Mouse (Mus musculus) spleen, postnatal 36 days (tissue): Measurements from ENCODE around the gene Uchl1.
A peak's percentile ranks its signal among the peaks of the same experiment; 100 is the strongest.

Source experiments
- DNase-seq, 2 experiments: peaks; one replicate each; pipeline ENCODE4 v3.0.0; 2022; ENCODE audit warnings: low spot score in 2 of 2, mixed read lengths in 1 of 2

Uchl1 gene

GRCm38 (mm10) chr5:66675983-66676382 is at the start of gene Uchl1:
Uchl1 (plus strand) TSS chr5:66676091.
- peak; percentile 48 to 50 for DNase-seq

- no peak for DNase-seq
These were observed 48.1 kb upstream of the Uchl1 start for GRCm38 (mm10) chr5:66627805-66628204.

GRCm38 (mm10) chr5:66635459-66636079 is 40.3 kb upstream of the Uchl1 start:
- no peak for DNase-seq

- DNase-seq, result no peak
These were observed 33.7 kb upstream of the Uchl1 start for GRCm38 (mm10) chr5:66642156-66642555.

DNA sequence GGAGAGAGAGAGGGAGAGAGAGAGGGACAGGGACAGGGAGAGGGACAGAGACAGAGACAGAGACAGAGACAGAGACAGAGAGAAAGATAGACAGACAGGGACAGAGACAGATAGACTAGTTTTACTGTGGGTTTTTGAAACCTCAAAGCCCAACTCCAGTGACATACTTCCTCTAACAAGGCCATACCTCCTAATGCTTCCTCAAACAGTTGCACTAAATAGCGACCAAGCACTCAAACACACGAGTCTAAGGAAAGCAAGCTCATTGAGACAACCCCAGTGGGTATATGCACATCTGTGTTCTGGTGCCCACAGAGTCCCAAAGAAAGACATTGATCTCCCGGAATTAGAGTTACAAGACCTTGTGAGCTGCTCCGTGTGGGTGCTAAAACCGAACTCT is 32.6 kb upstream of the Uchl1 start:
- DNase-seq, result no peak

DNA sequence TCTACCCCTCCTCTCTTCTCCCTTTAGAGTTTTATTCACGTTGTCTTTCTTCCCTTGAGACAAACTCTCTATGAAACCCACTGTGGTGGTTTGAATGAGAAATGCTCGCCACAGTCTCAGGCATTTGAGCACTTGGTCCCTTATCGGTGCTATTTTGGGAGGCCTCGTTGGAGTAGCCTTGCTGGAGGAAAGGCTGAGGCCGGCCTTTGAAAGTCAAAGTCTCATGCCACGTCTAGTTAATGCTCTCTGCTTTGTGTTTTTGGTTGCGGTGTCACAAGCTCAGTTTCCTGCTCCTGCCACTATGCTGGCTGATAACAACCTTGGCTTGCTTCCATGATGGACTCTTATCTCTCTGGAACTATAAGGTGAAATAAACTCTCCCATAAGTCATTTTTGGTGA is 28.4 kb upstream of the Uchl1 start:
- no peak for DNase-seq

GRCm38 (mm10) chr5:66654220-66654619 is 21.7 kb upstream of the Uchl1 start:
- DNase-seq, result no peak

DNA sequence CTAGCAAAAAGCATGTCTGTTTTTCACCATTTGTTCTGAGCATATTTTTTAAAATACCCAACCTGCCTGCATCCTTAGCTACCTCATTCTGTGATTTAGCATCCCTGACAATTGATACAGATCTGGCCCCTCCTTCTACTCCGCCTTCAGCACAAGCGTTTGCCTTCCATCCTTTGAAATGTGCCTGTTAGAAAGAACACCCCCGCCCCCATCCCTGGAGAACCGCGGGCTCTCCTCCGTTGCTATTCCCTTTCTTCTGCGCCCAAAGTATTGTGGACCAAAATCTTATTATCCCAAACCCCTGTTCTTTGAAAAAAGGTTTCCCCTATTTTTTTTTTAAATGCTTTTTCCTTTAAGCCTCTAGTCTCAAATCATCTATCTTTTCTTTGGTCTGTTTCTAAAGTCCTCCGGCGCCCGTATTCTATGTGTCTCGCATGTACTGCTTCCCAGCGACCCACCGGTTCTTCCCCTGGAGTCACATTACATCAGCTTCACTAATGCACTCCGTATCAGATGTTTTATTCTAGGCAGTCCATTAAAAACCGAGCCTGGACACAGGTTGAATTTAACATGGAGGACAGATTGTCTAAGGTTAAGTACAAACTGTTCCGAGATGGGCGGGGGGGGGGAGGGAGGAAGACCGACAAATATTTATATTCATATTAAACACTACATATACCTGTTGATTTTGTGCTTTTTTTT is 551 bp upstream of the Uchl1 start:
- DNase-seq, result no peak

- peak in 1 of 2 experiments; percentile 5 for DNase-seq
These were observed 696 bp downstream of the Uchl1 start for GRCm38 (mm10) chr5:66676457-66677117.

- DNase-seq, result no peak
These were observed 1.8 kb downstream of the Uchl1 start for GRCm38 (mm10) chr5:66677411-66678345.

DNA sequence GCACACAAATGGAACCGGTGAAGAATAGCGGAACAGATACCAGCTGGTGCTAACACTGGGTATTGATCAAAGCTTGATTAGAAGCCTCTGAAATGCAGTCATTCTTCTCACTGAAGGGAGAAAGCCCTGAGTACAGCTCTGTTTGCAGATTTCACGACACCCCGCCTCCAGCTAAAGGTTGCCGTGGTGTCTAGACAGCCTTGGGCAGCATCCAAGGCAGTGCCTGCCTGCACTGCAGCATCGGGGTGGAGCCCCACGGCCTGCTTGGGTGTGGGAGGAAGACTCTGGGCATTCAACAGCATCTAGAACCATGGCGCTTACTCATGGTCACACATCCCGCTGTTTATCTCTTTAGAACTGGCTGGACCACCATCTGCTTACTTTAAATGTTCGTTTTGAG is 3.3 kb downstream of the Uchl1 start:
- no peak for DNase-seq

GRCm38 (mm10) chr5:66685930-66686329 is 10.0 kb downstream of the Uchl1 start:
- DNase-seq, result no peak

DNA sequence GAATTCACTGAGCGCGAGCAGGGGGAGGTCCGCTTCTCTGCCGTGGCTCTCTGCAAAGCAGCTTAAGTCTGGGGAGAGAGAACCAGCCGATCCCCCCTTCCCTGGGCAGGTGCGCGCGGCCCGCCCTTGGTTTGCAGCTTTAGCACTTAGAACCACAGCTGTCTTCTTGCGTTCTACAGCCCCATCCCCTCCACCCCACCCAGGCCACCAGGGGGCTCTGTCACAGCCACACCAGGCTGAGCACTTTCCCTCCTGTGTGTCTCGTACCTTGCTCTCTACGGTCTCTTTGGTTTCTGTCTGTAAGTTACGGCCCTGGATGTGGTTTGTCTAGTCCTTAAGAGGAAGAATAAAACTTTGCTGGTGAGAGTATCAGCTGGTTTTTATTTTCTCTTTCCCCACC is 11.0 kb downstream of the Uchl1 start:
- no peak for DNase-seq

- DNase-seq, result no peak
These were observed 11.8 kb downstream of the Uchl1 start for GRCm38 (mm10) chr5:66687737-66688136.

GRCm38 (mm10) chr5:66688286-66688685 is 12.4 kb downstream of the Uchl1 start:
- DNase-seq, result no peak

- no peak for DNase-seq
These were observed 13.9 kb downstream of the Uchl1 start for GRCm38 (mm10) chr5:66689796-66690195.

DNA sequence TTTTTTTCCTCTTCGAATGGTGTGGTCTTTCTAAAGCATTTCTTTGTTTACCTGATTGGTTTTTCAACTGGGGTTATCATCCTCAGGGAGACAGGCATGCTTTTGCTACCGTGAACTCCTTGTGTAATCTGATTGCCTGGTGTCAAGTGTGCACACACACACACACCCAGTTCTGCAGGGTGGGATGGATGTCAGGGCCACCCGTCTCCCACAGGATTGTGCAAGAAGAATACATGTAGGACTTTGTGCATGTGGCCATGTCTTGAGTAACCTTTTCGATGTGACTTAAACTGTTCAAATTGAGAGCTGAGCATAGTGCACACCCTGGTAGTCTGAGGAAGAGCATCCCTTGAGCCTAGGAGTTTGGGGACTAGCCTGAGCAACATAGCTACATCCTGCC is 17.3 kb downstream of the Uchl1 start:
- no peak for DNase-seq

- peak in 1 of 2 experiments; percentile 21 for DNase-seq
These were observed 21.2 kb downstream of the Uchl1 start for GRCm38 (mm10) chr5:66697119-66697518.

- DNase-seq, result no peak
These were observed 24.0 kb downstream of the Uchl1 start for GRCm38 (mm10) chr5:66699911-66700310.

- DNase-seq, result no peak
These were observed 26.1 kb downstream of the Uchl1 start for GRCm38 (mm10) chr5:66701951-66702350.

GRCm38 (mm10) chr5:66703317-66704004 is 27.6 kb downstream of the Uchl1 start:
- no peak for DNase-seq
